Mouse (Mus musculus) layer of hippocampus, postnatal 25 days (tissue): ENCODE measurements around the gene Tesk2. TPM values are rescaled to one million over a fixed set of nuclear protein-coding genes. Genes with fewer than 3 reads are reported as not detected.
A peak's percentile ranks its signal among the peaks of the same experiment; 100 is the strongest.
"Not testable (repeated sequence)": the region's sequence is repeated elsewhere in the genome, so short reads cannot be mapped to it uniquely, and the experiment has no call there.

Experiments used
- DNase-seq, 2 experiments: peaks; one replicate each; pipeline ENCODE4 v3.0.0; 2022; ENCODE audit warnings: mixed read lengths in 2 of 2, low spot score in 1 of 2; ENCODE audit errors: extremely low spot score in 1 of 2
- total RNA-seq, 2 experiments: library from RNA; stranded (reverse); gene quantifications; 2 replicates each; pipeline ENCODE4 v1.2.3; 2021

The Tesk2 gene
- total RNA-seq = 1 to 10 TPM; 4.5 TPM

GRCm38 (mm10) chr4:116720343-116721097 lies at the start of gene Tesk2:
TSS of gene Tesk2 (plus strand) at chr4:116720948.
- DNase-seq = peak; percentile 65

GRCm38 (mm10) chr4:116672785-116673184 lies 48.0 kb upstream of the Tesk2 start:
- no peak for DNase-seq

GRCm38 (mm10) chr4:116674761-116675160 lies 46.0 kb upstream of the Tesk2 start:
- not testable (repeated sequence) for DNase-seq

- DNase-seq = no peak
These were observed 44.7 kb upstream of the Tesk2 start for GRCm38 (mm10) chr4:116676027-116676426.

GRCm38 (mm10) chr4:116677808-116678207 lies 42.9 kb upstream of the Tesk2 start:
- no peak for DNase-seq

- no peak for DNase-seq
These were observed 41.6 kb upstream of the Tesk2 start for GRCm38 (mm10) chr4:116679141-116679540.

- DNase-seq = not testable (repeated sequence)
These were observed 40.2 kb upstream of the Tesk2 start for GRCm38 (mm10) chr4:116680521-116680920.

GRCm38 (mm10) chr4:116683957-116684356 lies 36.8 kb upstream of the Tesk2 start:
- DNase-seq = no peak

- DNase-seq = no peak
These were observed 36.1 kb upstream of the Tesk2 start for GRCm38 (mm10) chr4:116684665-116685064.

- DNase-seq = peak; percentile 87 to 92
These were observed 35.2 kb upstream of the Tesk2 start, which contains the start of gene Prdx1 for GRCm38 (mm10) chr4:116685402-116686061. TSS of gene Prdx1 (plus strand) at chr4:116685544.

GRCm38 (mm10) chr4:116687041-116687440 lies 33.7 kb upstream of the Tesk2 start:
- no peak for DNase-seq

- no peak for DNase-seq
These were observed 31.4 kb upstream of the Tesk2 start for GRCm38 (mm10) chr4:116689309-116689876.

- no peak for DNase-seq
These were observed 28.6 kb upstream of the Tesk2 start for GRCm38 (mm10) chr4:116692146-116692545.

- no peak for DNase-seq
These were observed 27.0 kb upstream of the Tesk2 start for GRCm38 (mm10) chr4:116693785-116694184.

GRCm38 (mm10) chr4:116698693-116699342 lies 21.9 kb upstream of the Tesk2 start:
- DNase-seq = no peak

- DNase-seq = no peak
These were observed 19.8 kb upstream of the Tesk2 start for GRCm38 (mm10) chr4:116700964-116701363.

- peak; percentile 41 to 74 for DNase-seq
These were observed 16.9 kb upstream of the Tesk2 start for GRCm38 (mm10) chr4:116703804-116704203.

- peak in 1 of 2 experiments; percentile 8 for DNase-seq
These were observed 13.1 kb upstream of the Tesk2 start for GRCm38 (mm10) chr4:116707666-116708065.

GRCm38 (mm10) chr4:116708201-116708764 lies 12.5 kb upstream of the Tesk2 start, which contains the start of the genes Mmachc and Ccdc163:
TSS of gene Mmachc (minus strand) at chr4:116708406.
TSS of gene Ccdc163 (plus strand) at chr4:116708509.
- peak; percentile 73 to 76 for DNase-seq

- DNase-seq = no peak
These were observed 11.9 kb upstream of the Tesk2 start for GRCm38 (mm10) chr4:116708791-116709390.
